Mouse (Mus musculus) inflammation-experienced regulatory T-cells, adult 6 months (primary cell): ENCODE measurements around the gene Ppfibp1. TPM values are rescaled to one million over a fixed set of nuclear protein-coding genes. Genes with fewer than 3 reads are reported as not detected.

Source experiments
- ATAC-seq: one replicate; pipeline ENCODE4 v1.8.0; 2017
- polyA plus RNA-seq, 3 experiments: library from polyadenylated mRNA; unstranded; fragments of 100-300 nt; shearing (Covaris generic); gene quantifications; one replicate each; pipeline ENCODE4 v1.2.1; 2017

The Ppfibp1 gene
- polyA plus RNA-seq, 3 experiments from 2014 or later = 7.7 to 14.1 (median 8.8) TPM

- ATAC-seq = no peak
Measured at GRCm38 (mm10) chr6:146883426-146883825, 4.9 kb upstream of the Ppfibp1 start.

GRCm38 (mm10) chr6:146884171-146884570 is 4.1 kb upstream of the Ppfibp1 start:
- no peak for ATAC-seq

- ATAC-seq = no peak
Measured at GRCm38 (mm10) chr6:146884851-146885250, 3.4 kb upstream of the Ppfibp1 start.

GRCm38 (mm10) chr6:146888660-146889490 is 588 bp downstream of the Ppfibp1 start:
- ATAC-seq = peak; percentile 44

GRCm38 (mm10) chr6:146890215-146890614 is 1.9 kb downstream of the Ppfibp1 start:
- ATAC-seq = no peak

- no peak for ATAC-seq
Measured at GRCm38 (mm10) chr6:146890633-146891032, 2.3 kb downstream of the Ppfibp1 start.

GRCm38 (mm10) chr6:146893890-146894289 is 5.6 kb downstream of the Ppfibp1 start:
- no peak for ATAC-seq

- ATAC-seq = no peak
Measured at GRCm38 (mm10) chr6:146898709-146899108, 10.4 kb downstream of the Ppfibp1 start.

GRCm38 (mm10) chr6:146899647-146900046 is 11.4 kb downstream of the Ppfibp1 start:
- ATAC-seq = no peak

GRCm38 (mm10) chr6:146901929-146902328 is 13.6 kb downstream of the Ppfibp1 start:
- ATAC-seq = no peak

- ATAC-seq = no peak
Measured at GRCm38 (mm10) chr6:146903632-146904031, 15.3 kb downstream of the Ppfibp1 start.

- ATAC-seq = no peak
Measured at GRCm38 (mm10) chr6:146904707-146905106, 16.4 kb downstream of the Ppfibp1 start.

GRCm38 (mm10) chr6:146906000-146906786 is 17.9 kb downstream of the Ppfibp1 start:
- ATAC-seq = no peak

- ATAC-seq = no peak
Measured at GRCm38 (mm10) chr6:146907061-146907794, 18.9 kb downstream of the Ppfibp1 start.

- no peak for ATAC-seq
Measured at GRCm38 (mm10) chr6:146907795-146908190, 19.5 kb downstream of the Ppfibp1 start.

GRCm38 (mm10) chr6:146908801-146909200 is 20.5 kb downstream of the Ppfibp1 start:
- ATAC-seq = no peak

GRCm38 (mm10) chr6:146909725-146910489 is 21.6 kb downstream of the Ppfibp1 start:
- ATAC-seq = no peak

- no peak for ATAC-seq
Measured at GRCm38 (mm10) chr6:146910801-146911200, 22.5 kb downstream of the Ppfibp1 start.

GRCm38 (mm10) chr6:146912835-146913488 is 24.7 kb downstream of the Ppfibp1 start:
- ATAC-seq = no peak

- ATAC-seq = no peak
Measured at GRCm38 (mm10) chr6:146913489-146914198, 25.4 kb downstream of the Ppfibp1 start.

- ATAC-seq = no peak
Measured at GRCm38 (mm10) chr6:146915808-146916207, 27.5 kb downstream of the Ppfibp1 start.
